Mouse (Mus musculus) hindbrain, embryonic 14.5 days (tissue): ENCODE measurements at regions not wholly inside any gene's neighbourhood (a gene's known extent, or its start where the extent isn't known, plus 50 kb on each side); places are given as distances from the start of the nearest gene placed in this dataset.

Experiments
- ATAC-seq: fragments of 200-750 bp; cut with Nextera tagmentation; 2 replicates; pipeline ENCODE4 v1.8.0; 2017; ENCODE audit warnings: moderate number of reproducible peaks, mild to moderate bottlenecking, moderate TSS enrichment, moderate library complexity; ENCODE audit not compliant: low FRiP score
- DNase-seq: peaks from one replicate; pipeline ENCODE4 v3.0.0-alpha.2; 2015; ENCODE audit warnings: low spot score
- H3K27ac ChIP-seq: fragments of 300-500 bp; sonication (generic); 2 replicates; pipeline ENCODE4 v1.5.1; 2014; ENCODE audit warnings: mild to moderate bottlenecking, moderate library complexity
- H3K27me3 ChIP-seq: fragments of 300-500 bp; sonication (generic); 2 replicates; pipeline ENCODE4 v1.6.1; 2014; ENCODE audit warnings: mild to moderate bottlenecking, low read length, mixed read lengths; ENCODE audit not compliant: control insufficient read depth, insufficient read depth
- H3K36me3 ChIP-seq: fragments of 300-500 bp; sonication (generic); replicated peaks from 2 replicates; pipeline ENCODE4 v1.6.1; 2014; ENCODE audit not compliant: control insufficient read depth, insufficient read depth
- H3K4me1 ChIP-seq: fragments of 300-500 bp; sonication (generic); replicated peaks from 2 replicates; pipeline ENCODE4 v1.6.1; 2014; ENCODE audit warnings: antibody characterized with exemption, low read length, mixed read lengths; ENCODE audit not compliant: control insufficient read depth, insufficient read depth
- H3K4me2 ChIP-seq: fragments of 300-500 bp; sonication (generic); replicated peaks from 2 replicates; pipeline ENCODE4 v1.6.1; 2014; ENCODE audit warnings: mild to moderate bottlenecking, moderate library complexity
- H3K4me3 ChIP-seq: fragments of 300-500 bp; sonication (generic); replicated peaks from 2 replicates; pipeline ENCODE4 v1.5.1; 2014; ENCODE audit warnings: mild to moderate bottlenecking, low read length
- H3K9ac ChIP-seq: fragments of 300-500 bp; sonication (generic); 2 replicates; pipeline ENCODE4 v1.6.1; 2014
- H3K9me3 ChIP-seq: fragments of 300-500 bp; sonication (generic); 2 replicates; pipeline ENCODE4 v1.6.1; 2016; ENCODE audit warnings: low read length; ENCODE audit not compliant: control insufficient read depth
- WGBS: fragments of 180-500 bp; shearing (Covaris S2); extraction: QIAGEN DNeasy Blood & Tissue Kit; methylation state at CpG from one replicate; pipeline ENCODE4 v1.1.7; 2014; 5-methylcytosine and 5-hydroxymethylcytosine counted together

GRCm38 (mm10) chr12:39796939-39797338 lies 240.9 kb downstream of the Arl4a start:
- H3K27me3 ChIP-seq = no peaks in the 10 kb centered on the region
- H3K4me1 ChIP-seq = 0 out of 2 replicates have a peak, but pooled peaks cover 5% of the 10 kb centered on the region
- no peak for DNase-seq
- no peak overlapping the region for H3K9ac ChIP-seq
- no peak overlapping the region for H3K27ac ChIP-seq
- no peaks in the 10 kb centered on the region for H3K36me3 ChIP-seq
- H3K4me2 ChIP-seq = no peak overlapping the region
- WGBS = 61% methylated on average over 3 of the region's 3 CpGs
- peak; percentile 17; the same call in 1 of the 2 replicates for ATAC-seq
- H3K9me3 ChIP-seq = no peaks in the 10 kb centered on the region
- H3K4me3 ChIP-seq = no peak overlapping the region

- Histone ChIP-seq H3K9ac (no peak overlapping the region), H3K27me3 (no peaks in the 10 kb centered on the region), H3K4me3 (no peak overlapping the region), H3K9me3 (no peaks in the 10 kb centered on the region), H3K36me3 (no peaks in the 10 kb centered on the region), H3K4me1 (no peaks in the 10 kb centered on the region), H3K27ac (no peak overlapping the region), H3K4me2 (no peak overlapping the region)
- DNase-seq = no peak
- no peak for ATAC-seq
- WGBS = 82% methylated on average over 3 of the region's 3 CpGs
Observed at GRCm38 (mm10) chr12:39785026-39785425, 252.8 kb downstream of the Arl4a start.

- Histone ChIP-seq H3K36me3 (no peaks in the 10 kb centered on the region), H3K27me3 (no peaks in the 10 kb centered on the region), H3K4me1 (no peaks in the 10 kb centered on the region), H3K4me3 (no peak overlapping the region), H3K27ac (no peak overlapping the region), H3K9ac (no peak overlapping the region), H3K9me3 (no peaks in the 10 kb centered on the region), H3K4me2 (no peak overlapping the region)
- DNase-seq (no peak), ATAC-seq (no peak)
- 86% methylated on average over 3 of the region's 3 CpGs for WGBS
Observed at GRCm38 (mm10) chr12:39784532-39784931, 253.3 kb downstream of the Arl4a start.

GRCm38 (mm10) chr12:39776173-39776572 lies 261.7 kb downstream of the Arl4a start:
- H3K27me3 ChIP-seq = no peaks in the 10 kb centered on the region
- DNase-seq = no peak
- H3K4me3 ChIP-seq = no peak overlapping the region
- ATAC-seq = no peak
- no peaks in the 10 kb centered on the region for H3K36me3 ChIP-seq
- H3K9ac ChIP-seq = no peak overlapping the region
- no peak overlapping the region for H3K27ac ChIP-seq
- no peaks in the 10 kb centered on the region for H3K9me3 ChIP-seq
- no peak overlapping the region for H3K4me2 ChIP-seq
- H3K4me1 ChIP-seq = no peaks in the 10 kb centered on the region
- WGBS = 95% methylated on average over 3 of the region's 3 CpGs

- no peak for DNase-seq
- Histone ChIP-seq H3K27me3 (no peaks in the 10 kb centered on the region), H3K27ac (no peak overlapping the region)
Observed at GRCm38 (mm10) chr12:39766988-39767387, 270.8 kb downstream of the Arl4a start.

GRCm38 (mm10) chr12:39763529-39763928 lies 274.3 kb downstream of the Arl4a start:
- no peak for ATAC-seq
- no peak for DNase-seq
- Histone ChIP-seq H3K36me3 (no peaks in the 10 kb centered on the region), H3K27me3 (no peaks in the 10 kb centered on the region), H3K9me3 (no peaks in the 10 kb centered on the region), H3K9ac (no peak overlapping the region), H3K4me2 (no peak overlapping the region), H3K4me1 (no peaks in the 10 kb centered on the region), H3K27ac (no peak overlapping the region), H3K4me3 (no peak overlapping the region)
- WGBS = 90% methylated on average over 3 of the region's 3 CpGs

More at GRCm38 (mm10) chr12:39766988-39767387, 270.8 kb downstream of the Arl4a start:
- no peaks in the 10 kb centered on the region for H3K4me1 ChIP-seq
- H3K36me3 ChIP-seq = no peaks in the 10 kb centered on the region
- H3K4me2 ChIP-seq = no peak overlapping the region
- no peak overlapping the region for H3K9ac ChIP-seq
- no peaks in the 10 kb centered on the region for H3K9me3 ChIP-seq
- 80% methylated on average over 11 of the region's 11 CpGs for WGBS
- H3K4me3 ChIP-seq = no peak overlapping the region
- no peak for ATAC-seq

- no peak overlapping the region for H3K27ac ChIP-seq
- H3K36me3 ChIP-seq = no peaks in the 10 kb centered on the region
- no peaks in the 10 kb centered on the region for H3K27me3 ChIP-seq
- WGBS = 65% methylated on average over 5 of the region's 5 CpGs
- no peak overlapping the region for H3K4me2 ChIP-seq
- H3K4me3 ChIP-seq = no peak overlapping the region
- H3K9me3 ChIP-seq = no peaks in the 10 kb centered on the region
- H3K4me1 ChIP-seq = no peaks in the 10 kb centered on the region
- no peak overlapping the region for H3K9ac ChIP-seq
- ATAC-seq = no peak
- no peak for DNase-seq
Observed at GRCm38 (mm10) chr12:39761946-39762345, 275.9 kb downstream of the Arl4a start.

- no peaks in the 10 kb centered on the region for H3K4me1 ChIP-seq
- no peaks in the 10 kb centered on the region for H3K36me3 ChIP-seq
- 55% methylated on average over 1 of the region's 1 CpGs for WGBS
- no peak for DNase-seq
- no peaks in the 10 kb centered on the region for H3K27me3 ChIP-seq
- no peak overlapping the region for H3K4me2 ChIP-seq
- no peak overlapping the region for H3K9ac ChIP-seq
- no peak overlapping the region for H3K27ac ChIP-seq
- H3K9me3 ChIP-seq = no peaks in the 10 kb centered on the region
- H3K4me3 ChIP-seq = no peak overlapping the region
- no peak for ATAC-seq
Observed at GRCm38 (mm10) chr12:39761326-39761725, 276.5 kb downstream of the Arl4a start.

GRCm38 (mm10) chr12:39757975-39758374 lies 279.9 kb downstream of the Arl4a start:
- H3K36me3 ChIP-seq = no peaks in the 10 kb centered on the region
- DNase-seq (no peak), ATAC-seq (no peak)
- no peaks in the 10 kb centered on the region for H3K9me3 ChIP-seq
- H3K4me2 ChIP-seq = no peak overlapping the region
- H3K27ac ChIP-seq = no peak overlapping the region
- H3K27me3 ChIP-seq = no peaks in the 10 kb centered on the region
- H3K4me1 ChIP-seq = no peaks in the 10 kb centered on the region
- H3K9ac ChIP-seq = no peak overlapping the region
- no peak overlapping the region for H3K4me3 ChIP-seq

GRCm38 (mm10) chr12:39751850-39752249 lies 286.0 kb downstream of the Arl4a start:
- H3K4me3 ChIP-seq = no peak overlapping the region
- WGBS = 89% methylated on average over 5 of the region's 5 CpGs
- H3K4me2 ChIP-seq = no peak overlapping the region
- H3K4me1 ChIP-seq = no peaks in the 10 kb centered on the region
- ATAC-seq = no peak
- DNase-seq = no peak
- H3K27me3 ChIP-seq = no peaks in the 10 kb centered on the region
- no peak overlapping the region for H3K27ac ChIP-seq
- no peaks in the 10 kb centered on the region for H3K36me3 ChIP-seq
- H3K9ac ChIP-seq = no peak overlapping the region
- no peaks in the 10 kb centered on the region for H3K9me3 ChIP-seq
